14 mouse cellular contexts compared by ENCODE assay signal in genomic region chr1:107696858-107697257, GRCm38 (mm10).
"Had no signal": no experiment of that assay in that cellular context is flagged by ENCODE, and none has a peak within 500 bp of the region (broad histone marks: within the 10 kb centered on the region; RNA-seq: fewer than 3 reads in every experiment).

No protein-coding gene starts in this region.

- H3K4me1 ChIP-seq: limb, embryonic 13.5 days; midbrain, embryonic 15.5 days; neural tube, embryonic 13.5 days had no signal

- H3K4me3 ChIP-seq: limb, embryonic 13.5 days; midbrain, embryonic 15.5 days; neural tube, embryonic 13.5 days had no signal

- H3K36me3 ChIP-seq: limb, embryonic 13.5 days; midbrain, embryonic 15.5 days; neural tube, embryonic 13.5 days had no signal

- DNase-seq: kidney, adult 9 months; kidney, postnatal 36 days; layer of hippocampus, adult 9-11 months; layer of hippocampus, postnatal 36 days; left cerebral cortex, postnatal 4 days; lung, adult 18-20 months; retina, postnatal 1 day; right cerebral cortex, postnatal 4 days; thymus, postnatal 36 days had no signal

- H3K27me3 ChIP-seq: limb, embryonic 13.5 days; midbrain, embryonic 15.5 days; neural tube, embryonic 13.5 days had no signal

- H3K27ac ChIP-seq: kidney, postnatal 0 days; limb, embryonic 13.5 days; liver, embryonic 14.5 days; midbrain, embryonic 15.5 days; neural tube, embryonic 13.5 days had no signal
